Mouse (Mus musculus) ovary, adult 18-20 months (tissue): ENCODE data around the gene Cntnap1.
A peak's percentile ranks its signal among the peaks of the same experiment; 100 is the strongest.

Experiments
- DNase-seq: peaks from one replicate; pipeline ENCODE4 v3.0.0; 2022; ENCODE audit warnings: low spot score, mixed read lengths

Gene Cntnap1

GRCm38 (mm10) chr11:101185441-101185840 lies 15.1 kb downstream of the Cntnap1 start:
- no peak for DNase-seq

- no peak for DNase-seq
Observed at GRCm38 (mm10) chr11:101186526-101187247, 16.4 kb downstream of the Cntnap1 start.

GRCm38 (mm10) chr11:101187541-101187940 lies 17.2 kb downstream of the Cntnap1 start:
- no peak for DNase-seq

GRCm38 (mm10) chr11:101188166-101188805 lies 18.0 kb downstream of the Cntnap1 start:
- peak; percentile 63 for DNase-seq

GRCm38 (mm10) chr11:101189495-101190180 lies 19.3 kb downstream of the Cntnap1 start:
- peak; percentile 92 for DNase-seq

GRCm38 (mm10) chr11:101190181-101190912 lies 20.0 kb downstream of the Cntnap1 start:
- DNase-seq, result no peak

GRCm38 (mm10) chr11:101190913-101191907 lies 20.9 kb downstream of the Cntnap1 start:
- DNase-seq, result no peak

- DNase-seq, result no peak
Observed at GRCm38 (mm10) chr11:101191919-101192470, 21.7 kb downstream of the Cntnap1 start.

GRCm38 (mm10) chr11:101192646-101193045 lies 22.3 kb downstream of the Cntnap1 start:
- no peak for DNase-seq

- no peak for DNase-seq
Observed at GRCm38 (mm10) chr11:101193076-101193475, 22.8 kb downstream of the Cntnap1 start.

- no peak for DNase-seq
Observed at GRCm38 (mm10) chr11:101194137-101194536, 23.8 kb downstream of the Cntnap1 start.

- no peak for DNase-seq
Observed at GRCm38 (mm10) chr11:101194643-101195042, 24.3 kb downstream of the Cntnap1 start.

GRCm38 (mm10) chr11:101195101-101195500 lies 24.8 kb downstream of the Cntnap1 start:
- DNase-seq, result no peak

GRCm38 (mm10) chr11:101195571-101195970 lies 25.2 kb downstream of the Cntnap1 start:
- no peak for DNase-seq

- no peak for DNase-seq
Observed at GRCm38 (mm10) chr11:101196175-101196574, 25.9 kb downstream of the Cntnap1 start.

- DNase-seq, result no peak
Observed at GRCm38 (mm10) chr11:101199555-101199954, 29.2 kb downstream of the Cntnap1 start.

- DNase-seq, result no peak
Observed at GRCm38 (mm10) chr11:101200986-101201385, 30.7 kb downstream of the Cntnap1 start.

GRCm38 (mm10) chr11:101211970-101212369 lies 41.6 kb downstream of the Cntnap1 start:
- no peak for DNase-seq

- no peak for DNase-seq
Observed at GRCm38 (mm10) chr11:101216936-101217335, 46.6 kb downstream of the Cntnap1 start.

GRCm38 (mm10) chr11:101218436-101219055 lies 48.2 kb downstream of the Cntnap1 start:
- no peak for DNase-seq
